Mouse (Mus musculus) small intestine, adult 2 months (tissue): ENCODE results near the gene Mipep. TPM values are rescaled to one million over a fixed set of nuclear protein-coding genes. Genes with fewer than 3 reads are reported as not detected.

Experiments used
- H3K27ac ChIP-seq: fragments of 200-500 bp; 2 replicates; pipeline ENCODE4 v1.5.1; 2012; ENCODE audit warnings: low read depth, low read length, control low read depth, inconsistent platforms; ENCODE audit not compliant: insufficient read depth
- H3K27me3 ChIP-seq: fragments of 200-500 bp; 2 replicates; pipeline ENCODE4 v1.6.1; 2012; ENCODE audit warnings: mild to moderate bottlenecking, moderate library complexity, low read length, inconsistent platforms; ENCODE audit not compliant: control insufficient read depth, insufficient read depth
- H3K36me3 ChIP-seq: fragments of 200-500 bp; 2 replicates; pipeline ENCODE4 v1.6.1; 2012; ENCODE audit warnings: mild to moderate bottlenecking, low read length, control low read depth, inconsistent platforms; ENCODE audit not compliant: control insufficient read depth, insufficient read depth
- H3K4me1 ChIP-seq: fragments of 200-500 bp; 2 replicates; pipeline ENCODE4 v1.6.1; 2012; ENCODE audit warnings: low read length, inconsistent platforms, mixed read lengths; ENCODE audit not compliant: control insufficient read depth, insufficient read depth, insufficient read length
- H3K4me3 ChIP-seq: fragments of 200-500 bp; 2 replicates; pipeline ENCODE4 v1.5.1; 2012; ENCODE audit warnings: low read depth, mild to moderate bottlenecking, control low read depth, inconsistent platforms, low read length, moderate library complexity
- CTCF ChIP-seq: fragments of 200-500 bp; IDR thresholded peaks from 2 replicates; pipeline ENCODE4 v1.5.1; 2012; ENCODE audit warnings: low read depth, mild to moderate bottlenecking, control low read depth, inconsistent platforms, low read length, moderate library complexity, mixed read lengths; ENCODE audit not compliant: insufficient replicate concordance, insufficient read length; ENCODE audit errors: extremely low read depth
- POLR2A ChIP-seq: fragments of 200-500 bp; IDR thresholded peaks from 2 replicates; pipeline ENCODE4 v1.6.1; 2012; ENCODE audit warnings: low read depth, mild to moderate bottlenecking, control low read depth, inconsistent platforms, low read length, moderate library complexity
- WGBS: fragments of 180-500 bp; shearing (Covaris S2); methylation state at CpG from one replicate; pipeline ENCODE4 v1.1.7; 2018; 5-methylcytosine and 5-hydroxymethylcytosine counted together
- polyA plus RNA-seq: library from polyadenylated mRNA; depleted of rRNA; stranded (reverse); fragments of >200 nt; gene quantifications from 2 replicates; pipeline ENCODE4 v1.2.3, GENCODE M21; 2012; rRNA removed

Mipep gene
- polyA plus RNA-seq = 6.2 and 6.4 TPM in 2 replicates

DNA sequence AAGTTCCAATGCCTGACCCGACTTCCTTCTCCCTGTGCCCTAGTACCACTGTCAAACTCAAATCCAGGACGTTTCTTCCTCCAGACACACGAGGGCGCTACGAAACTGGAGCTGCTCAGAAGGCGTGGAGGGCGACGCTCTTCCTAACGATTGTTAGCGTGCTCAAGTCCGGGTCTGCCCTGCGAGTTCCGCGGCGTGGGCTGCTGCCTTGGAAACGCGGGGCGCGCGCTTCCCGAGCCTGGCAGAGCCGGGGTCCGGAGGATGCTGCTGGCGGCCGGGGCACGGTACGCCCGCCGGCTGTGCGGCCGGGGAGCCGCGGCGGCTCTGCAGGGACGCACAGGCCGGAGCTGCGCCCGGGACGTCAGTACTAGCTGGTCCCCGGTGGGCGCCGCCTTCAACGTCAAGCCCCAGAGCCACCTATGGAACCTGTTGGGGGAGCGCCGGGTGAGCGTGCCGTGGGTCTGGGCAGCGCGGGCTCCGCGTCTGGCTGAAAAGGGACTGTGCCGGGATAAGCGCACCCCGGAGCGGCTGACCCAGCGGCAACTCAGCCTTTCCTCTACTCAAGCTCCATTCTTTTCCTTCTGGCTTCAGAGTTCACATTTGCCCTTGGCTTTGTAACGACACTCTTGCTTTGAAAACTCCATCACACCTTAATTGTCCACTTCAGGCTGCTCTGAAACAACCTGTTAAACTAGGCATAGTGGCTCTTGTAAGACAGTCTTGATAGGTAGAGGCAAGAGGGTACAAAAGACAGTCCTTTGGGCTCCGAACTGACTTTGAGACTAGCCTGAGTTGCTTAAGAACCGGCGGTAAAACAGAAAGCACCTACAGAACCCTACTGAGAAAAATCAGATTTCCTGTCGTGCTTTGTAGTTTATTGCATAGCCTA lies at the start of gene Mipep:
TSS of gene Mipep (plus strand) at position 147 of the 889 bp plus-strand sequence.
- TF ChIP-seq CTCF = peak; percentile 87
- TF ChIP-seq POLR2A = 0 out of 2 replicates have a peak, but pooled peaks have one; percentile 14
- peak within 1 kb of the TSS; percentile 98 for H3K4me3 ChIP-seq
- WGBS = under 1% methylated on average over 59 of the region's 61 CpGs
- no peaks in the 10 kb centered on the region for H3K4me1 ChIP-seq
- H3K27ac ChIP-seq = no peak within 1 kb of the TSS
- H3K27me3 ChIP-seq = no peaks in the 10 kb centered on the region
- H3K36me3 ChIP-seq = 0 out of 2 replicates have a peak, but pooled peaks cover 2% of the 10 kb centered on the region

- WGBS = 55% methylated on average over 5 of the region's 5 CpGs
Observed at GRCm38 (mm10) chr14:60735206-60735605, 49.2 kb upstream of the Mipep start.

DNA sequence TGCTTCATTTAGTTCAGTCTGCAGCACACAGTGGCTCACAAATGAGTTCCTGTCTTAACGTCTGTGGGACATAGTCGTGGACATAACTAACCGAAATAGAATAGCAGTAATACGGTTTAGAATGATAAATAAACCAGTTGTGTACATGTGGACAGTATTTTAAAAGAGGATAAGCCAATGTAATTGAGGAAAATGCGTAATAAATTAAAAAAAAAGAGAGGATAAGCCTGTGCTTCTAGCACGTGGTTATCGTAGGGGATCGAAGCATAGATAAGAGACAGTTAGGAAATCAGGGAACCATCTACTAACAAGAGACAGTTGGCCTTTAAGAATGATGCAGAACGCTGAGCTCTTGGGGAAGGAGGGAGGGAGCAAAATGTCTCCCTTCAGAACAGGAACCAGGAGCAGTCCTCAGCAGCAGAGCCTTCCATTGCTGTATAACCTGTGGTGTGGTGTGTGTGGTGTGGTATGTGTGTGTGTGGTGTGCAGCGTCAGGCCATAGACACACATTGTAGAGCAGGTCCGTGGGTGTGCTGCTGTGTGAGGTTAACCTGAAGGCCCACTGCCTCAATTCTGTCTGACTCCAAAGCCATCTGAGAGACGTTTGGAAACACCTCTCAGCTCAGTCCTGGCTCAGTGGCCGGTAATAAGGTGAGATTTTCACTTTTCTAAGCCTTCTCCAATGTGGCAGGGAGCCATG lies 48.4 kb upstream of the Mipep start:
- TF ChIP-seq CTCF (no peak), POLR2A (no peak)
- 66% methylated on average over 13 of the region's 13 CpGs for WGBS
- Histone ChIP-seq H3K4me1 (peaks cover 24% of the 10 kb centered on the region), H3K36me3 (no peaks in the 10 kb centered on the region), H3K27me3 (no peaks in the 10 kb centered on the region), H3K4me3 (no peak overlapping the region), H3K27ac (peak overlapping the region; percentile 75)

More at GRCm38 (mm10) chr14:60735206-60735605, 49.2 kb upstream of the Mipep start:
- peaks cover 20% of the 10 kb centered on the region for H3K4me1 ChIP-seq
- TF ChIP-seq CTCF = no peak
- TF ChIP-seq POLR2A = no peak
- H3K4me3 ChIP-seq = no peak overlapping the region
- H3K27ac ChIP-seq = 0 out of 2 replicates have a peak overlapping the region, but pooled peaks have one; percentile 75
- H3K36me3 ChIP-seq = no peaks in the 10 kb centered on the region
- H3K27me3 ChIP-seq = no peaks in the 10 kb centered on the region

DNA sequence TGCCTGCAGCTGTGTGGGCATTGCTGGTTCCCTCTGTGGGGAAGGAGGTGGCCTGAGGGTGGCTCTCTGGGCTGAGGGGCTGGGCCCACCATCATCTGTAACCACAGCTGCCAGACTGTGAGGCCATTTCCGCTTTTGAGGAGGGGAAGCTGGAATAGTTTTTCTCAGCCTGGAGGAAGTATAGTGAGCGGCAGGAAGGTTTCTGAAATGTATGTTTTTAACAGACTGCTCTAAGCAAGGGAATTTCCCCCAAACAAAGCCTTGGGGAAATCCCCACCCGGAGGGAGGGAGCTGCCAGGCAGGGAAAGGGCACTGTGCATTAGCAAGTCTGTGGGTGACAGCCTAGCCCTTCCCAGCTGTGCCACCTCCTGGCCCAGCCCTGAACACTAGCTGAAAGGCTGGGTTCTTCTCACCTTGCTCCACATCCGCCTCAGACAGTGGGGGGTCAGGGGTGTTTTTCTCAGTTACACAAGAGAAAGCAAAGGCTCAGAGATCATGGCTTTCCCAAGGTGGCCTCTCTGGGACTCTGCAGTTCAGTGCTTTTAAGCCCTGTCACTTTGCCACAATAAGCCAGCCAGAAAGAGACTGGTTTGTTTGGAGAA lies 47.7 kb upstream of the Mipep start:
- peak overlapping the region; percentile 25; the same call in 1 of the 2 replicates for H3K4me3 ChIP-seq
- H3K4me1 ChIP-seq = peaks cover 24% of the 10 kb centered on the region
- WGBS = 43% methylated on average over 4 of the region's 4 CpGs

GRCm38 (mm10) chr14:60737202-60737611 lies 47.2 kb upstream of the Mipep start:
- Histone ChIP-seq H3K27ac (peak overlapping the region; percentile 94), H3K4me3 (no peak overlapping the region), H3K4me1 (peaks cover 24% of the 10 kb centered on the region), H3K27me3 (no peaks in the 10 kb centered on the region), H3K36me3 (peaks cover 3% of the 10 kb centered on the region; the same call in 1 of the 2 replicates)
- TF ChIP-seq POLR2A (no peak), CTCF (no peak)
- 64% methylated on average over 7 of the region's 7 CpGs for WGBS

More for the DNA sequence above, 47.7 kb upstream of the Mipep start:
- no peak for TF ChIP-seq CTCF
- TF ChIP-seq POLR2A = no peak
- H3K27ac ChIP-seq = peak overlapping the region; percentile 75
- H3K27me3 ChIP-seq = no peaks in the 10 kb centered on the region
- no peaks in the 10 kb centered on the region for H3K36me3 ChIP-seq

GRCm38 (mm10) chr14:60738434-60738938 lies 45.9 kb upstream of the Mipep start:
- Histone ChIP-seq H3K27ac (peak overlapping the region; percentile 94), H3K4me1 (peaks cover 24% of the 10 kb centered on the region), H3K4me3 (no peak overlapping the region), H3K27me3 (no peaks in the 10 kb centered on the region), H3K36me3 (peaks cover 6% of the 10 kb centered on the region; the same call in 1 of the 2 replicates)
- TF ChIP-seq CTCF (no peak), POLR2A (no peak)
- WGBS = 48% methylated on average over 10 of the region's 10 CpGs
